Mouse (Mus musculus) erythroblast, adult 5-6 weeks (primary cell): ENCODE data around the gene Prss21. TPM values are rescaled to one million over a fixed set of nuclear protein-coding genes. Genes with fewer than 3 reads are reported as not detected.
"Not testable (repeated sequence)": the region's sequence is repeated elsewhere in the genome, so short reads cannot be mapped to it uniquely, and the experiment has no call there.

ENCODE experiments used
- ATAC-seq: replicated peaks from 2 replicates; pipeline ENCODE4 v1.8.0; 2016; ENCODE audit warnings: moderate number of reproducible peaks, mild to moderate bottlenecking, moderate TSS enrichment, inconsistent platforms; ENCODE audit not compliant: poor library complexity, low FRiP score, severe bottlenecking
- total RNA-seq, 2 experiments: library from RNA; stranded (forward) in 1 of 2; stranded (reverse) in 1 of 2; fragments of 150-400 nt in 1 of 2; fragments of 200-764, 138-1000 nt in 1 of 2; gene quantifications; 2 replicates each; pipeline versions ENCODE4 v1.2.3 to v1.2.4; 2015 to 2017; ENCODE audit warnings: low replicate concordance in 2 of 2

Prss21 gene
- total RNA-seq, 2 experiments from 2014 or later, result not detected

GRCm38 (mm10) chr17:23857193-23857592 lies 10.7 kb upstream of the Prss21 start:
- no peak for ATAC-seq

GRCm38 (mm10) chr17:23857913-23858312 lies 9.9 kb upstream of the Prss21 start:
- ATAC-seq, result no peak

DNA sequence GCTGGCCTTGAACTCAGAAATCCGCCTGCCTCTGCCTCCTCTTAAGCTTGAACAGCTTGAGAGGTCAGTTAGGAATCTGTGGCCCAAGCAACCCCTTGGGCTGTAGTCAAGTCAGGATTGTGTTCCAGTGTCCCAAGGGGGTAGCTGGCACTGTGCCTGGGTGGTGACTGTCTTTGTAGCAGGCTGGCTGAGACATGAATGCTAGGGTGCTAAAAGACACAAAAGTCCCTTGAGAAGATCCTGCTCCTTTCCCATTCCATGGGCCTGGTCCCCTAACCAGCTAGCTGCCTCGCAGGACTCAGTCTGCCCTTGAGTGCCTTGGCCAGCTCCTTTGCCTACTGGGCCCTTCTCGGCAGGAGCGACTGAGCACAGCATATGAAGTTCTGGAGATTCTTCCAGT lies 4.9 kb upstream of the Prss21 start:
- no peak for ATAC-seq

- ATAC-seq, result no peak
Measured at GRCm38 (mm10) chr17:23868513-23868912, 657 bp downstream of the Prss21 start.

DNA sequence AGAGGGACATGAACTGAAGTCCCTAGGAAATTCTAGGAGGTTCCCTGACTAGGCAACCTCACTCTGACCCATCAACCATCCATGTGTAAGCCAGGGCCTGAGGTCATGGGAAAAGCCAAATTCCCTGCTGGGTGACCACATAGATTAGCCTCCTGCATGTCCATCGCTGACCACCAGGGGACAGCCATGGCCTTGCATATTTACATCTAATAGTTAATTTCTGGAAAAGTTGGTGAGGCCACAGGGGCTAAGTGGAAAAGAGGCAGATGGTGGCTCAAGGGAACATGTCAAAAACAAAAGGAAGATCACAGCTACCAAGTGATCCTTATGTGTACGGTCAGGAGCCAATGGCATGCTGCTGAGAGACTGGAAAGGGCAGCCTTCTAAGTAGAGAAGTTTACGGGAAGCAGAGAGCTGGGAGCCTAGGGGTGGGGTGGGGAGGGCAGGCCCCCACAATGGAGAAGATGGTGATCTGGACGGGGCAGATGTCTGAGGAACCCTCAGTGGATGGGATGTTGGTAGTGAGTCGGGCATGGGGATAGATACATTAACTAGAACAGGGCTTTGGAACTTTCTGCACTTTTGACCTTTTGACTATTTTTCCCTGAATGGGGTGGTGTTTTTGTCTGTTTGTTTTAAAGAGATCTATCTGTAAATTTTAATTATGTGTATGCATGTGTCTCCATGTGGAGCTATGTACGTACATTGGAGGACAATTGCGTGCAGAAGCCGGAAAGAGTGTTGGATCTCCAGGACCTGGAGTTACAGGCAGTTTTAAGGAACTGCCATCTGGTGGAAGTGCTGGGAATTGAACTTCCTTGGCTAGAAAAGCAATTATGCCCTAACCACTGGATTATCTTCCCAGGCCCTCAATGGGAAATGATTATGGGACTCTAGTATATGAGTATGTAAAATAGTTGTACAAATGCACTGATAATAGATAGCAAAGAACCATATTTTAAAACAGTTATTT lies 6.3 kb downstream of the Prss21 start:
- no peak for ATAC-seq

DNA sequence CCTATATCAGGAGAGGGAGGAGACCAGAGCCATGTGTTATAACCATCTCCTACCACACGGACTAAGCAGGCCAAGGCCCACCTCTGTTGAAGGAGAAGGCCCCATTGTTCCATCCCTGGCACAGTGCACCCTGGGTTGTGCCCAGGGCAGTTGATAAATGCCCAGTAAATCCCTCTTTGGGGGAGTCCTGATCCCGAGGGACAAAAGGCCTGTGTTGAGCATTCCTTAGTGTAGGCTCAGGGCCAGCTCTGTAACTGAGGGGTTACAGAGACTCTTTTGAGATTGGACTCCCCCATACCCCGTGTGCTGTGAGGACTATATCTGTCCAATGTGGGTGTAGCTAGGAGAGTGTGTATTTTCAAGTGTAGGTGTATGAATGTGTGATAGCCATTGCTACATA lies 8.9 kb downstream of the Prss21 start:
- ATAC-seq, result no peak

- no peak for ATAC-seq
Measured at GRCm38 (mm10) chr17:23877166-23877565, 9.3 kb downstream of the Prss21 start.

- ATAC-seq, result not testable (repeated sequence)
Measured at GRCm38 (mm10) chr17:23880576-23880975, 12.7 kb downstream of the Prss21 start, which contains the start of the genes Dcpp1 and Dcpp2. TSS of gene Dcpp1 (plus strand) at chr17:23880876. TSS of gene Dcpp2 (plus strand) at chr17:23880880.

- ATAC-seq, result not testable (repeated sequence)
Measured at GRCm38 (mm10) chr17:23917158-23917557, 49.3 kb downstream of the Prss21 start, which contains the start of gene Dcpp3. TSS of gene Dcpp3 (plus strand) at chr17:23917458.

Other genes with a start within 250 kb of the Prss21 start
- gene Mmp25, start 222.8 kb upstream of the Prss21 start, total RNA-seq (2015; ENCODE audit: low replicate concordance), result 11.1 and 11.9 TPM in 2 replicates
- 3.1 and 4.0 TPM in 2 replicates for gene Mmp25, start 222.8 kb upstream of the Prss21 start, total RNA-seq (2017; ENCODE audit: low replicate concordance)
- gene Bicdl2, start 207.6 kb upstream of the Prss21 start, total RNA-seq (2015; ENCODE audit: low replicate concordance), result not detected in 2 replicates
- gene Bicdl2, start 207.6 kb upstream of the Prss21 start, total RNA-seq (2017; ENCODE audit: low replicate concordance), result not detected in 2 replicates
- gene Hcfc1r1, start 194.5 kb upstream of the Prss21 start, total RNA-seq (2015; ENCODE audit: low replicate concordance), result 8.6 and 28.0 TPM in 2 replicates
- gene Hcfc1r1, start 194.5 kb upstream of the Prss21 start, total RNA-seq (2017; ENCODE audit: low replicate concordance), result 4.3 and 12.1 TPM in 2 replicates
- 7.3 and 21.5 TPM in 2 replicates for gene Thoc6, start 194.2 kb upstream of the Prss21 start, total RNA-seq (2015; ENCODE audit: low replicate concordance)
- gene Thoc6, start 194.2 kb upstream of the Prss21 start, total RNA-seq (2017; ENCODE audit: low replicate concordance), result 5.4 and 5.7 TPM in 2 replicates
- not detected in 2 replicates for gene Tnfrsf12a, start 190.6 kb upstream of the Prss21 start, total RNA-seq (2015; ENCODE audit: low replicate concordance)
- 2.0 TPM in 1 of 2 replicates, not detected in the other for gene Tnfrsf12a, start 190.6 kb upstream of the Prss21 start, total RNA-seq (2017; ENCODE audit: low replicate concordance)
- not detected in 2 replicates for gene Cldn6, start 188.8 kb upstream of the Prss21 start, total RNA-seq (2015; ENCODE audit: low replicate concordance)
- gene Cldn6, start 188.8 kb upstream of the Prss21 start, total RNA-seq (2017; ENCODE audit: low replicate concordance), result not detected in 2 replicates
- not detected in 2 replicates for gene Cldn9, start 184.0 kb upstream of the Prss21 start, total RNA-seq (2015; ENCODE audit: low replicate concordance)
- gene Cldn9, start 184.0 kb upstream of the Prss21 start, total RNA-seq (2017; ENCODE audit: low replicate concordance), result not detected in 2 replicates
- not detected in 2 replicates for gene 1520401A03Rik, start 145.3 kb upstream of the Prss21 start, total RNA-seq (2015; ENCODE audit: low replicate concordance)
- not detected in 2 replicates for gene 1520401A03Rik, start 145.3 kb upstream of the Prss21 start, total RNA-seq (2017; ENCODE audit: low replicate concordance)
- 10.0 and 14.2 TPM in 2 replicates for gene Pkmyt1, start 141.7 kb upstream of the Prss21 start, total RNA-seq (2015; ENCODE audit: low replicate concordance)
- 7.3 and 9.2 TPM in 2 replicates for gene Pkmyt1, start 141.7 kb upstream of the Prss21 start, total RNA-seq (2017; ENCODE audit: low replicate concordance)
- 1.2 TPM in 1 of 2 replicates, not detected in the other for gene Paqr4, start 127.2 kb upstream of the Prss21 start, total RNA-seq (2015; ENCODE audit: low replicate concordance)
- gene Paqr4, start 127.2 kb upstream of the Prss21 start, total RNA-seq (2017; ENCODE audit: low replicate concordance), result 1.4 and 4.3 TPM in 2 replicates
- not detected in 2 replicates for gene Kremen2, start 122.2 kb upstream of the Prss21 start, total RNA-seq (2015; ENCODE audit: low replicate concordance)
- gene Kremen2, start 122.2 kb upstream of the Prss21 start, total RNA-seq (2017; ENCODE audit: low replicate concordance), result not detected in 2 replicates
- 2.1 and 2.3 TPM in 2 replicates for gene Flywch1, start 96.5 kb upstream of the Prss21 start, total RNA-seq (2015; ENCODE audit: low replicate concordance)
- gene Flywch1, start 96.5 kb upstream of the Prss21 start, total RNA-seq (2017; ENCODE audit: low replicate concordance), result 3.8 and 4.7 TPM in 2 replicates
- gene Flywch2, start 82.0 kb upstream of the Prss21 start, total RNA-seq (2015; ENCODE audit: low replicate concordance), result not detected in 2 replicates
- not detected in 2 replicates for gene Flywch2, start 82.0 kb upstream of the Prss21 start, total RNA-seq (2017; ENCODE audit: low replicate concordance)
- gene Srrm2, start 77.5 kb upstream of the Prss21 start, total RNA-seq (2015; ENCODE audit: low replicate concordance), result 188 and 291 TPM in 2 replicates
- 169 and 183 TPM in 2 replicates for gene Srrm2, start 77.5 kb upstream of the Prss21 start, total RNA-seq (2017; ENCODE audit: low replicate concordance)
- 94.3 and 118 TPM in 2 replicates for gene Elob, start 38.9 kb upstream of the Prss21 start, total RNA-seq (2015; ENCODE audit: low replicate concordance)
- 33.2 and 50.0 TPM in 2 replicates for gene Elob, start 38.9 kb upstream of the Prss21 start, total RNA-seq (2017; ENCODE audit: low replicate concordance)
- gene Prss33, start 32.0 kb upstream of the Prss21 start, total RNA-seq (2015; ENCODE audit: low replicate concordance), result not detected in 2 replicates
- not detected in 2 replicates for gene Prss33, start 32.0 kb upstream of the Prss21 start, total RNA-seq (2017; ENCODE audit: low replicate concordance)
- gene Prss32, start 24.2 kb upstream of the Prss21 start, total RNA-seq (2015; ENCODE audit: low replicate concordance), result not detected in 2 replicates
- not detected in 2 replicates for gene Prss32, start 24.2 kb upstream of the Prss21 start, total RNA-seq (2017; ENCODE audit: low replicate concordance)
- not detected in 2 replicates for gene Prss41, start 23.9 kb upstream of the Prss21 start, total RNA-seq (2015; ENCODE audit: low replicate concordance)
- gene Prss41, start 23.9 kb upstream of the Prss21 start, total RNA-seq (2017; ENCODE audit: low replicate concordance), result not detected in 2 replicates
- gene Dcpp1, start 12.8 kb downstream of the Prss21 start, total RNA-seq (2015; ENCODE audit: low replicate concordance), result not detected in 2 replicates
- not detected in 2 replicates for gene Dcpp1, start 12.8 kb downstream of the Prss21 start, total RNA-seq (2017; ENCODE audit: low replicate concordance)
- not detected in 2 replicates for gene Dcpp2, start 12.8 kb downstream of the Prss21 start, total RNA-seq (2015; ENCODE audit: low replicate concordance)
- not detected in 2 replicates for gene Dcpp2, start 12.8 kb downstream of the Prss21 start, total RNA-seq (2017; ENCODE audit: low replicate concordance)
- gene Dcpp3, start 49.4 kb downstream of the Prss21 start, total RNA-seq (2015; ENCODE audit: low replicate concordance), result not detected in 2 replicates
- not detected in 2 replicates for gene Dcpp3, start 49.4 kb downstream of the Prss21 start, total RNA-seq (2017; ENCODE audit: low replicate concordance)
- not detected in 2 replicates for gene Sbp, start 73.6 kb downstream of the Prss21 start, total RNA-seq (2015; ENCODE audit: low replicate concordance)
- gene Sbp, start 73.6 kb downstream of the Prss21 start, total RNA-seq (2017; ENCODE audit: low replicate concordance), result not detected in 2 replicates
- gene Sbpl, start 87.2 kb downstream of the Prss21 start, total RNA-seq (2015; ENCODE audit: low replicate concordance), result not detected in 2 replicates
- gene Sbpl, start 87.2 kb downstream of the Prss21 start, total RNA-seq (2017; ENCODE audit: low replicate concordance), result not detected in 2 replicates
- not detected in 2 replicates for gene Prss30, start 112.5 kb downstream of the Prss21 start, total RNA-seq (2015; ENCODE audit: low replicate concordance)
- gene Prss30, start 112.5 kb downstream of the Prss21 start, total RNA-seq (2017; ENCODE audit: low replicate concordance), result not detected in 2 replicates
- not detected in 2 replicates for gene Prss22, start 130.0 kb downstream of the Prss21 start, total RNA-seq (2015; ENCODE audit: low replicate concordance)
- not detected in 2 replicates for gene Prss22, start 130.0 kb downstream of the Prss21 start, total RNA-seq (2017; ENCODE audit: low replicate concordance)
- not detected in 2 replicates for gene Prss27, start 170.1 kb downstream of the Prss21 start, total RNA-seq (2015; ENCODE audit: low replicate concordance)
- gene Prss27, start 170.1 kb downstream of the Prss21 start, total RNA-seq (2017; ENCODE audit: low replicate concordance), result not detected in 2 replicates
- 6.5 and 11.5 TPM in 2 replicates for gene Kctd5, start 205.4 kb downstream of the Prss21 start, total RNA-seq (2015; ENCODE audit: low replicate concordance)
- 4.3 and 8.1 TPM in 2 replicates for gene Kctd5, start 205.4 kb downstream of the Prss21 start, total RNA-seq (2017; ENCODE audit: low replicate concordance)